Mouse (Mus musculus): ENCODE data around the gene Wwc2.

Gene Wwc2

GRCm38 (mm10) chr8:47989655-47990385 lies 904 bp downstream of the Wwc2 start:
- peak; percentile 5 for DNase-seq (ENCODE audit: low read depth)

GRCm38 (mm10) chr8:47989211-47989610 lies 1.5 kb downstream of the Wwc2 start:
- no peak for DNase-seq (ENCODE audit: low read depth)

- DNase-seq (ENCODE audit: low read depth): no peak
These were observed 2.6 kb downstream of the Wwc2 start for GRCm38 (mm10) chr8:47988111-47988510.

DNA sequence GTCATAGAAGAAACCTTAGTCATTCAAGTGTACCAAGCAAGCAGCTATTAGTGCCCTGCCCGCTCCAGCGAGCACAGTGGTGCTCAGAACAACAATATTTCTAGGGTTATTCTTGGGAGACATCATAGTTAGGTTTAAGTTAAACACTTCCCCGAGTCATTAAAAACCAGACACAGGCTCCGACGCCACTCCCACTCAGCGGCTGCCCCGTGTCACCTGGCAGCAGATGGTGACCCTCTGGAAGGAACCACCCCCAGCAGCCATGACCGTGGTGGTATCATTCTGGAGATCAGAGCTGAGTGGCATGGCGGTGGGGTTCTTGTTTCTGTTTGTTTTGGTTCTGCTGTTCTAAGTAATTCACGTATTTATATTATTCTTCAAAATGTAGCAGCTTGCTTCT lies 5.1 kb downstream of the Wwc2 start:
- DNase-seq (ENCODE audit: low read depth): no peak

GRCm38 (mm10) chr8:47985243-47985642 lies 5.5 kb downstream of the Wwc2 start:
- no peak for DNase-seq (ENCODE audit: low read depth)

DNA sequence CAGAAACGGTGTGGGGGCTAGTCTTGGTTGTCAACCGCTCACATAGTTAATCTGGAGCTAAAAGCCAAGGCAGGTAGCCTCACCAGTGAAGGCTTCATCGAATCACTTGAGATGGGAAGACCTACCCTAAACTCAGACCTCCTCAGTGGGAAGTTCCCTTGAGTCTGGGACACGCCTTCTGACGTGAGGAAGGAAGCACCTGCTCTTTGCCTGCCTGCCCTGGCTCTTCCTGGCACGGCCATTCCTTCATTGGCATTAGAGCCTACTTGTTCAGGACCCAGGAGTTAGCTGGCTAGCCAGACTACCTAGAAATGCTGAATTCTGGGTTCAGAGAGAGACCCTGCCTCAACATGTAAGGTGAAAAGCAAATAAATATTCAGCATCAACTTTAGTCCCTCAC lies 9.6 kb downstream of the Wwc2 start:
- no peak for DNase-seq (ENCODE audit: low read depth)

DNA sequence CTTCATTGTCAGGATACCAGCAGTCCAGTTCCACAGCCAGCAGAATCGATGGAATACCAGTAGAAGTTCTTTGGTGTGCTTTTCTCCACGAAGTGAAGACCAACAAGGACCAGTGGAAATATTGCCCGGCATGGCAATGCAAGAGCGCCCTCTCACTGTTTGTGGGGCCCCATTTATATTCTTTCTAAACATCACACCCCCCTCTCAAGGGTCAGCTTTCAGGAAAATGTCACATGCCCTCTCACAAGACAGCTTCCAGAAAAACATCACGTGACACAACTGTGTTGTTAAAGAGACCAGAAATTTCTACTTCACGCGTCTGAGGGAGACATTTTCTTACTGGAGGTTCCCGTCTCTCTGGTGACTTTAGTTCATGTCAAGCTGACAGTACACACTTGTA lies 10.8 kb downstream of the Wwc2 start:
- no peak for DNase-seq (ENCODE audit: low read depth)

DNA sequence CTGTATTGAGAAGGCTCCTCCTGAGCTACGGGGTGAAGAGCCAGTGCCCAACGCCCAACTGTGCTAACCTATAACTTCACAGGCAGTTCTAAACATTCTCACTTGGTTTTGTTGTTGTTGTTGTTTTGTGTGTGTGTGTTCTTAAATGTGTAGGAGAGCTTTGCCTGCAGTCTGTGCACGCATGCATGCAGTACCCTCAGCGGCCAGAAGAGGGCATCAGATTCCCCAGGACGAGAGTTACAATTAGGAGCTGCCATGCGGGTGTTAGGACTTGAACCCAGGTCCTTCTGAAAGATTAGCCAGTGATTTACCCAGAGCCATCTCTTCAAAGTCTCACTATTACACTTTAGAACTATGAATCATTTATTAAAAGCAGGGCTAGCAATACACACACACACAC lies 12.0 kb downstream of the Wwc2 start:
- peak; percentile 31 for DNase-seq (ENCODE audit: low read depth)

- DNase-seq (ENCODE audit: low read depth): no peak
These were observed 15.8 kb downstream of the Wwc2 start for GRCm38 (mm10) chr8:47974963-47975314.

GRCm38 (mm10) chr8:47974138-47974962 lies 16.4 kb downstream of the Wwc2 start:
- no peak for DNase-seq (ENCODE audit: low read depth)

DNA sequence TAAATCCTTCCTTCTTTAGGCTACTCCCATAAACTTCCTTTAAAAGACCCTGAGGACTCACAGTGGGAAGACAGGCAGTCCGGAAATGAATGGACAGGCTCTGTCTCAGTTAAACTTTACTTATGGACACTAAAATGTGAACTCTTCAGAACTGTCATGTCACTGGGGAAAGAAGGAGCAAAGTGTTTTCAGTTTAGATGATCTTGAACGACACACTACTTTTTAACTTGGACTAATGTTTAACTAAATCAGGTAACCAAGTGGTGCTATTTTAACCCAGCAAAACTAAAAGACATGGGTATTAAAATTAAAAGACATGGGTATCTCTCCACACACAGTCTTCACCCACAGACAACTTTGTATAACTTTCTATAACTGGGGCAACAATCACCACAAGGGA lies 19.6 kb downstream of the Wwc2 start:
- DNase-seq (ENCODE audit: low read depth): no peak

DNA sequence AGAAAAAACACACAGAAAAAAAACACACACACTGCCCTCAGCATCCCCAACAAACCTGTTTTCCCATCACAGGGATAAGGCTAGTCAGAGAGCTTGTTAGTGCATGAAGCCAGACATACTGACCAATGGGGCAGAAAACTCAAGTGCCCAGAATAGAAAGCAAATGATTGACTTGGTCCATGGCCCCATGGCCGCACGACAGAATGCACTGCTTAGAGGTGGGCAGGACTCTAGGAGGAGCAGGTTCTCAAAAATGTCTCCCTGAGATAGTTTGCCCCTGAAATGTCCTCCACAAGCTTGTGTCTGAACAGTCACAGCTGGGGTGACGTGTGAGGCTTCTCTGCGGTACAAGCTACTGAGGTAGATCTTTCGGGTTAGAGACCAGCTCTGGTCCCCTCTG lies 20.1 kb downstream of the Wwc2 start:
- DNase-seq (ENCODE audit: low read depth): no peak

DNA sequence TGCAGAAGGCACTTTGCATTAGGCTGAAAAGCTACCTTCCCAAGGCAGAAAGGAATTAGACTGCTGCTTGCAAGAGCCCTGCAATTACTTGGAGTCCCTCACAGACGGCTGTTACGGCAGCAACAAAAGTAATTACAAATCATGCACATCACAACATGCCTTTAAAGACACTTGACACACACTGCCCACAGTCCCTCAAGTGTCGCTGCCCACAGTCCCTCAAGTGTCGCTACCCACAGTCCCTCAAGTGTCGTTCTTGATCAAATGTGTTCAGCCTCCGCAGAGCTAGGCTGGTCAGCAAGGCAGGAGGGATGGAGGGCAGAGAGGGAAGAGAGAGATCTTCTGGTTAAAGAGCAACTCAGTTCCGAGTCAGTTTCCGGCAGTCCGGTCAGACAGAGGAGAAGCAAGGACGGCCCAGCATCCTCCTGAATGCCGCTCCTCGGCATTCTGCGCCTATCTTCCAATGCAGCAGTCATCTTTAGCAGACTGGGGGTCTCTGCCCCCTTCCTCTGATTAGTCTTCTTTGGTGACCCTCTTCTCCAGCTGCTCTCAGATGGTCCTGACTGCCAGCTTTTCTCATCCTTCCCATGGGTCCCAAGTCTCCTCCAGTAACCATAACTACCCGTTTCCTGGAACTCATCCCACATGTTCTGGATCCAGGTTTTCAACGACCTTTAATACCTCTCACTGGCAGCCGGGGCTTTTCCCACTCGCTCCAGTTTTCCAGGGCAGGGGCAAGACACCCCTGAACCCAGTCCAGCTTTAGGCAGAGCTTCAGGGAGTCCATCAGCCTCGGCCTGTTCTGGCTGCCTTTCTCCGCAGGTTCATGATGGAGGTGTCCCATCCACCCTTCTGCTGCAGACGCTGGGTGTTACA lies 23.4 kb downstream of the Wwc2 start:
- DNase-seq (ENCODE audit: low read depth): no peak

DNA sequence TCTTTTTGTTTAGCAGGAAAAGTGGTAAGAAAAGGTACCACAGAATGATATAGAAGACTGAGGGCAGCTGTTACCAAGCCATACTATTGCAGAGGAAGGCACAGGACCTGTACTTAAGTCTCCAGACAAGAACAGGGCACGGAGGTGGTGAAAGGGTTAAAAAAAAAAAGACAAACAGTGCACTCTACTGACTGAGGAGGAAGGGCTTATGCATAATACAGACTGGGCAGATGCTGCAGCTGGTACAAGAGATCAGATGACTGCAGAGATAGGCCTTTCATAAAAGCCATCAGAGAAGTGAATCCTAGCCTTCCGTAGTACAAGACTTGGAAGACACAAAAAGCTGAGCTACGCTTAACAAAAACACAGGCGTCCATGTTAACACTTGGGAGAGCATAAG lies 28.2 kb downstream of the Wwc2 start:
- no peak for DNase-seq (ENCODE audit: low read depth)

DNA sequence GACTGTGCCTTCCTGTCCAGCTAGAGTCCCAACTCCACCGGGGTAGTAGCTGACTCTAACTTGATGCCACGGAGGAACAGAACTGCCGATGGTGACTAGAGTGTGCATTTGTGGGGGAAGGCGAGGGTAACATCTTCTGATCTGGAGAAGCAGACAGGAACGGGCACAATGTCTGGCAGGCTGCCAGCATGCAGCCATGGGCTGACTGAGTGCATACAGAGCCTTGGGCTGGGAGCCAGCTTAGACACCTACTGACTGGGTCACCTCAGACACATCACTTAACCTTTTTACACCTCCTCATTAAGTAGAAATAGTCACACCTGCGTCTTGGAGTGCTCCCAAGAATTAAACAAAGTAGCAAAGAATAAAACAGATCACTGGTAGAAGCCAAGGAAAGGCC lies 28.7 kb downstream of the Wwc2 start:
- no peak for DNase-seq (ENCODE audit: low read depth)

- DNase-seq (ENCODE audit: low read depth): no peak
These were observed 33.2 kb downstream of the Wwc2 start for GRCm38 (mm10) chr8:47957560-47957959.

- peak; percentile 23 for DNase-seq (ENCODE audit: low read depth)
These were observed 39.3 kb downstream of the Wwc2 start for GRCm38 (mm10) chr8:47951380-47951932.

GRCm38 (mm10) chr8:47948836-47949235 lies 41.9 kb downstream of the Wwc2 start:
- no peak for DNase-seq (ENCODE audit: low read depth)

DNA sequence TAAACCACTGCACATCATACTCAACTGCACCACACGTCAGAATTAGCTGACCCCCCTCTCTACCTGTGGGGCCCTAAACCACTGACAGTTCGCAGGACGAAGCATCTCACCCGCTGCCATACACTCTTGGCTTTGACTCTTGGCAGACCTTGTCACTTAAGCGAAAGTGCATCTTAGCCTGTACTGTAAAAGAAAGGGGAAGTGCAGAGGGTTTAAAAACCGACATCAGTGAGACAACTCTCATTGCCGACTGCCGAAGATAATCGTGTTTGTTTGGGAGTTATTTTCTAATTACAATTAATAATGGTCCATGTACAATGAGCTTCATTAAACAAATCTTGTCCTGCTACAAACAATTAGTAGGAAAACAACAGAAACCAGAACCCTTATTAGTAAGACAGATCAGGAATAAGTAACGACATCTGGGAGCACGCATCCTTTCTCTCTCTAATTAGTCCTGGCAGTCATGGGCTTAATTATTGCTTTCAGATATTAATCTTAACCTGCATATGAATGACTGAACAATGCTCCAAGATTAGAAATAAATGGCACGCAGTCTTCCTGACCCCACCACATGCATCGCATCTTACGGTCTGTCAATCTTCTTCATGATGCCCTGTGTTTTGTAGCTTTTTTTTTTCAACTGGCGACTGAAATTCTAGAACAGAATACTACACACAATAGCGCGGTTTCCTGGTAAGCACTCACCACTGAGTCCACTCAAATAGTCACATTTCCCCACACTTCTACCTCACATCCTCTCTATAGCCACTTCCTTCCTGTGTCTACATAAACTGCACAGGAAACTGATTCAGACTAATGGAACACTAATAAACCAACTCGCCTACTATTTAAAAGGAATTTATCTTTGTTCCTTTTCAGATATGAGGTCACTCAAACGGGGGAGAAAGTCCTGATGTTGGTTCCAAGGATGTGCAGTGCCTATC lies 42.8 kb downstream of the Wwc2 start:
- peak; percentile 39 for DNase-seq (ENCODE audit: low read depth)

DNA sequence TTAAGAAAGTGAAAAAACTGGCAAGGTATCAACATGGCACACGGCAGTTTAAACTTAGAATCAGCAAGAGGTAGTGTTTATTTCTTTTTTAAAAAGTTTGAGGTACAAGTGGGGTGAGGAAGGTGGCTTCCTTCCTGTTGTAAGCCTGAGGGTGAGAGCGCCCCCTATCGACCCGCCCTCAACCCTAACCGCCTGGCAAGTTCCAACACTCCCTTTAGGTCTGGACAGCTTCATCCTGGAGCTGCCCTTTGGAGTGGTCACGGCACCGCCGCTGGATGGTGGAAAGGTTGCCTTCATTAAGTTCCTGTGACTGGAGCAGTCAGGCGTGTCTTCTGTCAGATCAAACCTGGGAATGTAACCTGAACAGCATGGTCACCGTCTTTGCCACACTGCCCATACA lies 47.7 kb downstream of the Wwc2 start:
- DNase-seq (ENCODE audit: low read depth): peak; percentile 22

- DNase-seq (ENCODE audit: low read depth): no peak
These were observed 49.7 kb downstream of the Wwc2 start for GRCm38 (mm10) chr8:47941028-47941427.
